Mouse (Mus musculus) heart, adult 18-20 months (tissue): ENCODE measurements around the gene Rapgef1. TPM values are rescaled to one million over a fixed set of nuclear protein-coding genes. Genes with fewer than 3 reads are reported as not detected.

Experiments used
- DNase-seq, 2 experiments: peaks; one replicate each; pipeline ENCODE4 v3.0.0; 2021 to 2022; ENCODE audit warnings: mixed read lengths in 1 of 2
- long read RNA-seq, 2 experiments: library from polyadenylated mRNA; stranded (forward); transcript quantifications; one replicate each; pipeline ENCODE4 v2.0.0; 2021
- total RNA-seq, 2 experiments: library from RNA; stranded (reverse); gene quantifications; 2 replicates each; pipeline ENCODE4 v1.2.3; 2021

Rapgef1 gene
- 100 to 1,000 TPM in 1 of 2 experiments, 10 to 100 TPM in 1; 100.0 to 108 TPM for total RNA-seq
- long read RNA-seq, experiment 1, full-length matches to known transcripts = 1 of 30 reads
- long read RNA-seq, experiment 1, partial matches to known transcripts = 23 of 30 reads
- long read RNA-seq, experiment 1, other reads (novel, unspliced or antisense) = 6 of 30 reads
- long read RNA-seq, experiment 2, partial matches to known transcripts = 6 of 14 reads
- long read RNA-seq, experiment 2, other reads (novel, unspliced or antisense) = 8 of 14 reads

DNA sequence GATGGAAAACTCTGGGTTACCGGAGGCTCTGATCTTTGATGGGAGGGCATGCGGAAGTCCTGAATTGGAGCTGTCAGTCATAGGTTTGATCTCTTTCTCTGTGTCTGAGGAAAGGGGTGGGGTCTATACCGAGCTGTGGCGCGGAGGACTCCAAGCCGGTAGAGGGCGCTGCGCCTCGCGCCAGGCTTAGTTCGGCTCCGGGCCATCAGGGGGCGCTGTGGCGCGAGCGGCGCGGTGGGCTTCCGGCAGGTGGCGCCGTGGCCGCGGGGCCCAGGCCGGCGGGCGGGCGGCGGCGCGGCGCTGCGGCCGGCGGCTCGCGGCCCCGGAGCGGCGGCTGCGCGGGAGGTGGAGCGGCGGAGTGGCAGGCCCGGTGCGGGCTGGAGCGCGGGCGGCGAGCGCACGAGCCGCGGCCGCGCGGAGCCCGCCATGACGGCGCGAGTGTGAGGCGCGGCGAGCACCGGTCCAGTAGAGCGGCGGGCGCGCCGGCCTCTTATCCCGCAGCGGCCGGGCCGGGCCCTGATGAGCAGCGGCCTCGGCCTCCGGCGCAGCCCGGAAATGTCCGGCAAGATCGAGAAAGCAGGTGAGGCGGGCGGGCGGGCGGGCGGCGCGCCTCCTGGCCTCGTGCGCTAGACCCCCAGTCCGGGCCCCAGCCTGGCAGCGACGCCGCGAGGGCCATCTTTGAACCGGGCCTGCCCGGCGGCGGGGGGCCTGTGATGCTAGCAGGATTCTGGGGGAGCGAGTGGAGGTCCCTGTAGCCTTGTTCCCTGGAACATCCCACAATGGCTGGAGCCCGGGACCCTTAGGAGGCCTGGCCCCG, at the start of gene Rapgef1:
TSS of gene Rapgef1 (plus strand) at position 237 of the 817 bp plus-strand sequence.
- DNase-seq = peak; percentile 86 to 95

DNA sequence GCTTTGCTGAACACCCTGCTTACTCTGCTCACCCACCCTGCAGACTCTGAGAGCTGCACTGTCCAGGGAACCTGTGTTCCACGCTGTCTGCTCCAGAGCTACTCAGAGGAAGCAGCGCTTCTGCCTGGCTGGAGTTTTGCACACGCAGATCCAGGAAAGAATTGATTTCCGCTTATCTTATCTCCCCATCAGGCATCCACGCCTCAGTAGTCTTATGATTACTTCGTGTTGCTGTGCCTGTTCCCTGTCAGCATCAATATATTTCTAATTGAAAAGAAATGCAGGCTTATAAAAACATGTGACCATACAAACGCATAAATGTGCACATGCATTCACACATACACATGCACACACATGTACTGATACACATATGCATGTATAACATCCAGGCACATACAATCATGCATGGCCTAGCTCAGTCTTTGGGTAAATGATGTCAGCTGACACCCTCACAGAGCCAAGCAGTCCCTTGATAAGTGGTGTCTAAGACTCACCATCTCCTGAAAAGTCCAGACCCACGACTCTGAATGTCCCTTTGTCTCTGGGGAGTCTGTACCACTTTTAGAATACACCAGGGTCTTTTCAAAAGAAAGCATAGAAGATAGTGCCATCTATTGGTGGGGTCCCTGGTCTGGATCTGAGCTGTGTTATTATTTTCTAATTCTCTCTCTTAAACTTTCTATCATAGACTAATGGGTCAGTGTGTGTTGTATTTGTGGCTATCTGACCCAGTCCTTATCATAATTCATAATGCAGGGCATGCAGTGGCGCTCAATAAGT, 47.4 kb upstream of the Rapgef1 start:
- no peak for DNase-seq

DNA sequence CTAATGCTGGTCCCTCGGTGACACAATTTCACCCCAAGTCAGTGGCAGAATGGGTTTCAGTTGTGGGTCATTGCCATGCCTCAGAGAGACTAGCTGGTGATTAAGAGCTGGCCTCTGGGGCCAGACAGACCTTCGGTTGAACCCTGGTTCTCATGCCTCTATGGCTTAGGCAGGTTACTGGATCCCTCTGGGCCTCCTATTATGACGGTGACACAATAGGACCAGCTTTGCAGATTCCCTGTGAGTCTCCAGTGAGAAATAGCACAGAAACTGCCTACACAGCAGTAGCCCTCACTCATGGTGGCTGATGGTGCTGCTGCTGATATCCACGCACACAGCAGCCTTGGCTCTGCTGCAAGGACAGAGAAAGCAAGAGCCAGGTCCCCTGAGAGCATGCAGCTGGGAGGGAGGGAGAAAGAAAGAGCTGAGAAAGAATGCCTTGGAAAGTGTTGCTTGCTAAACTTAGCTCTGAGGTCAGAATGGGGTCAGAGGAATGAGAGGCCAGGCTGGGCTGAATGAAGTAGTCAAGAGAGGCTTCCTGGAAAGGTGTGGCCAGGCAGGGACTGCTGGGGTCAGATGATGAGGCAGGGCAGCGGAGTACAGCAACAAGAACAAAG, 46.6 kb upstream of the Rapgef1 start:
- peak in 1 of 2 experiments; percentile 24 for DNase-seq

DNA sequence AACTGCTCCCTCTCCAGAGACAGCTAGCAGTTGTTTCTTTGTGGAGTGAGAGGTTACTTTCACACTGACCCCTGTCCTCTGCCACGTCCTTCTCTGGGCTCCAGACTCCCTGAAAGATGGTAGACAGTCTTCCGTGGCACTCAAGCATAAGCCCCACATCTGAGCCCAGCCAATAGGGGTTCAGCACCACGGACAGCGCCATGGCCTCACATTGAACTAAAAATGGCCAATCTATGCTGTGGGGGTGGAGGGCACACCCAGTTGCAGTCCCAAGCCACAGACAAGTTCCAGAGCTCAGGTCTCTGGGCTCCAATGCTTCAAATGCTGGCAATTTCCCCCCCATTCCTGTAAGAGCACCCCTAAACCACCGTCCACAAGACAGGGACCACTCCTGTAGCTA, 45.9 kb upstream of the Rapgef1 start:
- DNase-seq = peak; percentile 19 to 65

DNA sequence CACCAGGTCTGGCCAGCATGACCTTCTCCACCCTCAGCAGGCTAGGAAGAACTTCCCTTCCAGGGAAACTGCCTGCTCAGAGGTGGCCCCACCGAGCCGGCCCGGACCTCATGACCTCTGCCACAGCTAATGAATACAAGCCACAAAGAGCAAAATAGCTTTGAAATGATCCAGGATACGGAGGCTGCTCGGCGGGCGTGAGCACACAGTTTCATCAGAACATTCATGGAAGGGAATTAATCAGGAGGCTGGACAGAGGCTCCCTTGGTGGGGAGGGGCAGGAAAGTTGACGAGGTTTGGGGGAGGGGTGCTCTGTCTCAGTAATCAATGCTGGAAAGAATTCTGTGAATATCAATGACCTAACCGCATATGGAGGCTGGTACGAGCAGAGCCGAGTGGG, 45.3 kb upstream of the Rapgef1 start:
- no peak for DNase-seq

DNA sequence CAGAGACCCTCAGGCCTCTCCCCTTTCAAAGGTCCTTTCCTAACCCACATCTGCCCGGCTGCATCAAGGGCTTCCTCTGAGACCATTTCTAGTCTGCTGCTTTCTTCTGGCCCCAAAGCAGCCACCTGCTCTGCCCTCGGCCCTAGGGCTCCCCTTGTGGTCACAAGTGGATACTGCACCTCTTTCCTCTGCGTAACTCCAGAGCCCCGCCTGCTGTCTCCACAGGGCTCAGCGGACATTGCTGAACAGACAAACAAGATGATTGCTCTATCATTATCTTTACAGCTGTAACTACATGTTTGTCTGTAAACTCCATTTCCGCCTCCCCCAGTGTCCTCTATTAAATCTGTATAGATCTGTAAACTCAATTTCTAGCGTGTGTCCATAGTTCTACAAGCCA, 37.1 kb upstream of the Rapgef1 start:
- peak; percentile 75 to 84 for DNase-seq

DNA sequence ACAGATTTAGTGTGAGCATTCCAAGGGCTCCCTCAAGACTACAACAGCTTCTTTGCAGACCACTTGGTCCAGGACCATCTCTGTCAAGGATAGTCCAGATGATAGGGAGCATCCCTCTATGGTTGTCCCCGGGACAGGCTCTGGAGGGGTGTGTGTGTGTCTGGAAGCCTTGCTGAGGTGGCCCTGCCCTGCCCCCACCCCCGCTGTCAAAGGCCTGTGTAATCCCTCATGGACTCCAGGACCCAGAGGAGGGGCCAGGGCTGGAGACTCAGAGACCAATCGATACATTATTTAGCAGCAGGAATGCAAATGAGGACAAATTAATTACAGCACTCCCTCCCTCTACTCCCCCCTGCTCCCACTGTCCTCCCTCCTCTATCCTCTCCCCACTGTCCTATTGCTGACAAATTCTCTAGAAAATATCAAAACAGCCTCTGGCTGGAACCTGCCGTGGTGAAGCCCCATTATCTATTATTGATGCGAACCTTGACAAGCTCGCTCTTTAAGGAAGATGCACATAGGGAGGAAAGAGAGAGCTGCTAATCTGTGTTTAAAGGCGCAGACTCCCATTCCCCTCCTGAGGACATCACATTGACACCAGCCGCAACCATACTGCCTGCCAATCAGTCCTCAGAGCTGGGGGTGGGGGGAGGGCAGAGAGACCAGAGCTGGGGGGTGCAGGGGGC, 33.4 kb upstream of the Rapgef1 start:
- no peak for DNase-seq

DNA sequence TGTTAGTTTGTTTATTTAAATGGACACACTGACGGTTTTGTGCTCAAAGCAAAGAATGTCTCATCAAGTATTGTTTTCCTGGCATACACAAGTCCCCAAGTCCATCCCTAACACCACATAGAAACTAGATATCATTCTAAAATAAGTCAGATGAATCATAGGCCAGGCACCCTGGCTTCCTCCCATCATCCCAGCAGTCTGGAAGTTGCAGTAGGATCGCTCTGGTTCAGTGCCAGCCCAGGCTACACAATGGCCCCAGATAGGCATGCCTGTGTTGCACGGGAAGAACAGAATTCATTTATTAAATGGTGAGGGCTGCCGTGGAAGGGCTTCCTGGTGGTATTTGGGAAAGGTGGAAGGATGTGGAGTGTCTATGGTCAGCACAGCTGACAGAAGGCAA, 31.5 kb upstream of the Rapgef1 start:
- DNase-seq = peak; percentile 47 to 52

DNA sequence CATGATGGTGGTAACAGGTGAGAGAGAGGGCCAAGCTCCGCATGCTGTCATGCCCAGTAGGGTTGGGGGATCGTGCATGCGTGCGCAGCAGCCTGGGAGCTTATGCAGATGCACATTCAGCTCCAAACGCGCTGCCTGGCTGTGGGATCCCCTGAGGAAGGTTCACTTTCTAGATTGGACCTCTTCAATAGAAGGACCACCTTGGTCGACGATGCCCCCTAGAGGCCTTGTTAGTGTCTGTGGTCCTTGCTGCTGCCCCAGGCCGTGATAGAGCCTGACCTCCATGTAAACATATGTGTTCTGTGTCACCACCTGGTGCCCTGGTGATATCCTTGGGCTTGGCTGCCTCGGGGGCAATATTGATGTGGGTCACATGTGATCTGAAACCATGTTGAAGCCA, 30.3 kb upstream of the Rapgef1 start:
- DNase-seq = no peak

DNA sequence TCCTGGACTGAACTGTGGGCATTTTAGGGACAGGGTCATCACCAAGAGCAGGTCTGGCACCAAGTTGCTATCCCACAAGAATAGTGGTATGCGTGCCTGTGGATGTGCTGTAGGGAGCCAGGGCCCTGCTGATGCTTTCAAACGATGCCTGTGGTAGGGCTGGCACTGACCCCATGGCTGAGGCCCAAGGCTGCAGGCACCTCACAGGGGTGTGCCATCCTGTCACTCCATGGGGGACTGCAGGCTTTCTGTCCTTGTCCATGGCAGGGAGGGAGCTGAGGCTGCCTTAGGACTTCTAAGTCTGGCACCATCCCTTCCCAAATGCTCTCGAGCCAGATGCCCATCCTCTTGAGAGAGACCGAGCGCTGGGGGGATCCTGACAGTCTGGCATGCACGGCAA, 27.9 kb upstream of the Rapgef1 start:
- DNase-seq = no peak

DNA sequence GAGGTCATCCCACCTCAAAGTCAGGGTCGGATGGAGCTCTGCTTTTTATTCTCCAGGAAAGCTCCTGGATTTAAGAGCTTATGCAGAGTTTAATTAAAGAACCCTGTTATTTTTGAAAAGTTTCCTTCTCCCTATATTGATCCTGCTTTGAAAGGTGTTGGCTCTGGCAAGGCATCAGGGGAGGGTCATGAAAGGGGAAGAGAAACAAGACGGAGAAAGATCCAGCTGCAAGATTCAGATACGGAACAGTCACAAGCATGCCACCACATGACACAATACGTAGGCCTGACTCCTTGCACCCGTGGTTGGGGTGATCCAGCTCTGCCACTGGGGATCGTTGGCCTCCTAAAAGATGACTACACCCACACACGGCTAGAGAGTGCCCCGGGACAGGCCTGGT, 27.0 kb upstream of the Rapgef1 start:
- no peak for DNase-seq

DNA sequence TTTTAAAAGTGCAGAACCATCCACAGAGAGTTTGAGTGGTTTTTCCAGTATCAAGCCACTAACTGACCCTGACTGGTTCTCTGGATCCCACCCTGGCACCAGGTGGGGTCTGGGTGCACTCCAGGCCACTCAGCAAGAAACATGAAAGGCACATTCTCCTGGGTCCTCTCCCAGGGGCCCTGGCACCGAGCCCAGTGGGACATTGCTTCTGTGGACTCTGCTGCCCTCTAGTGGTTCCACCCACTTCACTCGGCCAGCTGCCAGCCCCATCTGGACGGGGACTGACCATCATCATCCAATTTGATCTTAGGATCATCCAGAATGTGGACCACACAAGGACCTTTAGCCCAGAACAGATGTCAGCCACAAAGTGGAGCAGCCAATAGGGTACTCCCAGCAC, 15.6 kb upstream of the Rapgef1 start:
- peak; percentile 70 to 91 for DNase-seq

DNA sequence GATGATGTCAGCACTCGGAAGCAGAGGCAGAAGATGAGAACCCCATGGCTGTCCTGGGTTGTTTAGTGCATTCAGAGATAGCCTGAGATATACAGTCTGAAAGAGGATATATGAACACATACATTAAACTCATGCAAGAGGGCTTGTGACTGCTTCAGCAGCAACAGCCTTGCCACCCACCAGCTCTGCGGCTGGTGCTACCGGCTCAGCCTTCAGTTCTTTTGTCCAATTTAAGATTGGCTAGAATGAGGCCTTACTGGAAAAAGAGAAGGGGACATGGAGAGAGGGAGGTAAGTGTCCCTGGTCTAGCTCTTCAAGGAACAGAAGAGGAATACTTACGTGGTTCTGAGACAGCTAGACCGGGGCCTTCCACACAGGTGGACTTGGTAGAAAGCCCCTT, 13.9 kb upstream of the Rapgef1 start:
- no peak for DNase-seq

DNA sequence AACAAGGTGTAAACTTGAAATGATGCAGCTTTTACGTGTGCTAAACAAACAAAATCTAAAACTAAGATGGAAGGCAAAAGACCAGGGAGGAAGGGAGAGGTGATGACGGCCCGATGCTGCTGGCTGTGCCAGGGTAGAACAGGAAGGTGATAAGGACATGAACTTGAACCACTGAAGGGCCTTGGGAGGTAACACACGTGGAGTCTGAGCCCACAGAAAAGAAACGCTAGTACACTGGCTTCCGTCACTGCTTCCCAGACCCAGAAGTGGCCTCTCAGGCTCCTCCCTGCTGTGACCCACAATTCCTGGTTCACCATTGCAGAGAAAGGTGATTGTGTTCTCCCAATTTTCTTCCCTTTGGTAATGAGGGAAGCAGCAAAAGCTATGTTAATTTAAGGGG, 13.1 kb upstream of the Rapgef1 start:
- DNase-seq = no peak

DNA sequence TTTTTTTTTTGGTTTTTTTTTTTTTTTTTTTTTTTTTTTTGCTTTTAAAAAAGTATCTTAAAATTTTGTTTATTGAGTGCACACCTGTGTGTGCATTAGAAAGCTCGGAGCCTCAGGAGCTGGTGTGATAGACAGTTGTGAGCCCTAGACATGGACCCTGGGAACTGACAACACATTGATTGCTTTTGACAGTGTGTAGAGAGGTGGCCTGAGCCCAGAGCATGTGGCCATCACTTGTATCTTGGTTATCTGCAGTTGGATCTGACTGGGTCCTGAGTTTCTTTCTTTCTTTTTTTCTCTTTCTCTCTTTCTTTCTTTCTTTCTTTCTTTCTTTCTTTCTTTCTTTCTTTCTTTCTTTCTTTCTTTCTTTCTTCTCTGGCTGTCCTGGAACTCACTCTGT, 2.2 kb upstream of the Rapgef1 start:
- no peak for DNase-seq

DNA sequence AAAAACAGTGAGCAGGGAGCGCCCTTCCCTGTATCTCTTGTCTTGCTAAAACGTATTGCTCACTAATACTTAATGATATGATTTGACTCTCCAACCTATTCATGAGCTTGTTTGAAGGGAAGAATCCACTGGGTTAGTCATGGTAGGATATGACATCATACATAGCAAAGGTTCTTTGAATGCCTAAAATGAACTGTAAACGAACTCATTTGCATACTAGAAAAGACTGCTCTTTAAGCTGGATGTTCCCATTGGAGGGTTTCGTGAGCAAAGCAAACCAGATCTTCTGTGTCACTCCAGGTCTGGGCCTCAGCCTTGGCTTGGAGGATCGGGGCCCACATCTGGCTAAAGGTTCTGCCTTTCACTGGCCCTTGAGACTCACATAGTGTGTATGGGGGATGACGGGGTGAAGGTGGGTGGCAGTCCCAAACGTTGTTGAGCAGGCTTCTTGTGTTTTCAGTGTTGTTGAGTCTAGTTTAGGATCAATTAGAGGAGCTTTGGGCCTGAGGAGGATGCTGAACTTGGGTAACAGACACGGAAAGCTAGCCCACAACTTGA, 515 bp upstream of the Rapgef1 start:
- DNase-seq = no peak

DNA sequence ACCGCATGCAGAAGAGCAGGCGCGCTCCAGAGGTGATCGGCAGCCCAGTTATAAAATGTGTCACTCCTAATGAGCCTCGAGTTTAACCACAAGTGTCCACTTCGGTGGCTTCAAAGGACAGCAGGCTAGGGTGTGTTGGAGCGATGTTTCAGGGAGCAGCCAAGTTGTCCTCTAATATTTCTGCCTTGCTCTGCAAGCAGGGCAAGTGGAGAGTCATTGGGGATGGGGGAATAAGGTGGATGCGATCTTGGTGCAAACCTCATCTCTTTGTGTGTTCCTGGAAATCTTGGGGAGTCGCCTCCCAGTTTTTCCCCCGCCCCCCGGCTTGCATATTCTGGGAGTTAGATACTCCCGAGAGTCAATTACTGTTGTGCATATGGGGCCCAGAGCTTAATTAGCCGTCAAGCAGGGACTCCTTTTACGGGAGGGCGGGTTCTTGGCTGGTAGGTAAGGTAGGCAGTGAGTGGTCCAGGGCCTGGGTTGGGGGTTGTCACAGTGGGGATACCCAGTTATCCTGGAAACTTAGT, 844 bp downstream of the Rapgef1 start:
- peak in 1 of 2 experiments; percentile 21 for DNase-seq

DNA sequence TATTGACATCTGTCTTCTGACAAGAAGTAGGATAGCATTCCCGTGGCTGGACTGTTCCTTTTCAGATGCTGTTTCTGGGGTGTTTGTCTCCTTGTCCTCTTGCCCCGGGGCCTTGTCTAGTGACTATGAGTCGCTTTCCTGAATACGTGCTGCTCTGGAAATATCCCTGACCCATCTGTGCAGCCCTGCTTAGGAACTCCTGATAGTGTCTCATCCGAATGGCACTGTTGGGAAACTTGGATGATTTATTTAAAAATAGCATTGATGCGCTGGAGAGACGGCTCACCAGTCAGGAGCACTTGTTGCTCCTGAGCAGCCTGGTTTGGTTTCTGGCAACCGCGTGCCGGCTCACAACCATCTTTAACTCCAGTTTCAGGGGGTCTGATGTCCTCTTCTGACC, 1.6 kb downstream of the Rapgef1 start:
- DNase-seq = peak; percentile 48 to 56

DNA sequence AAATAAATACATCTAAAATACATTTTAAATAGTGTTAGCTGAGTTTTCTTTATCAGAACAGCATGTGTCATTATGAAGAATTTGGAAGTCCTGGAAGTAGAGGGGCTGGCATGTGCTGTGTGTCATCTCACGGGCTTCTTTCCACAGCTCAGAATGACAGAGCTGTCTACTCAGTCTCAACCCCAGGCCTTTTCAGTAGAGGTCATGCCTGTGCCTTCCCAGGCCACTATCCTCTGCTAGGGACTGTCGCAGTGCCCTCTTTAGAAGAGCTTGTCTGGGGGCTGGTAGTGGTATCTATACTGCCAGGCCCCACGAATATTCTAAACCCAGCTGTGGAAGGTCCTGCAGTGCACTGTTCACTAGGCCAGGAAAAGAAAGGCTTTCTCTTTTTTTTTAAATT, 2.1 kb downstream of the Rapgef1 start:
- DNase-seq = peak in 1 of 2 experiments; percentile 18

DNA sequence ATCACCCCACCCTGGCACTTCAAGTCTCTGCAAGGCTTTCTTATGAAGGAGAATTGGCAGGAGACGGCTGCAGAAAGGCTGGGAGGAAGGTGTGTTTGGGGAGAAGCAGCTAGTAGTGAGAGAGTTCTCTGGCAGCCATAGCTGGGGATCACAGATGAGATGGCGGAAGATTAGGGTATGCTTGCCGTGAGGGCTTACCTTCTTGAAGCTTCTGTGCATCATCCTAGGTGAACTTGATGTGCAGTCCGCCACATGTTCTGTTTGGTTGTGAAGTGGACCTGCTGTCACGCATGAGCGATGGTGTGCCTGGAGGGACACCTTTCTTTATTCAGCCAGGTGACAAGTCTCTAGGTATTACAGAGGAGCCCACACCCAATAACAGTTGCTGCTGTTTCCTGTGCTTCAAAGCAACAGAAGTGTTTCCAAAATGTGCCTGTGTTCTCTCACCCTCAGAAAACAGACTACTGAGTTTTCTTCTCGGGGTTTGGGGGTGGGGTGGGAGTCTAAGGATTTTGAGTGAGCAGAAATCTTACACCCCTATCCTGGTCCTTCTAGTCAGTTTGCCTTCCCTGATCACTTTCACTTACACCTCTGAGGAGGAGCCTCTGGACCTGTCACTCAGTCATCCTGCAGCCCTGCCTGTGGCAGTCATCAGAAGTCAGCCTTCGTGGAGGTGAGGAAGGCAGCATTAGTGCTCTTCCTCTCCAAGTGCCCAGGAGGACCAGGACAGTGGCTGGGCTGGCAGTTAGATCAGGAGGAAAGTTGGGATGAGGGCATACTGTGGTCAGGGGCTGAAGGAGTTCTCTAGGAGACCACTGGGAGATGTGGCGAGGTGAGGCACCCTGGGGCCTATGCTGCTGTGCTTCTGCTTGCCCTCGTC, 2.8 kb downstream of the Rapgef1 start:
- DNase-seq = peak in 1 of 2 experiments; percentile 19
